Mouse (Mus musculus): Measurements from ENCODE around the gene Ikbke. TPM values are rescaled to one million over a fixed set of nuclear protein-coding genes. Genes with fewer than 3 reads are reported as not detected.

Ikbke gene
- polyA plus RNA-seq, 1 experiment = 21.2 TPM

Other genes starting within 250 kb of the Ikbke start
- gene Mapkapk2, start 181.8 kb downstream of the Ikbke start, polyA plus RNA-seq (2012; rRNA removed) = 77.4 and 86.8 TPM in 2 replicates
- 0.47 and 0.52 TPM in 2 replicates for gene Dyrk3, start 141.3 kb downstream of the Ikbke start, polyA plus RNA-seq (2012; rRNA removed)
- gene Eif2d, start 126.4 kb downstream of the Ikbke start, polyA plus RNA-seq (2012; rRNA removed) = 39.3 and 45.1 TPM in 2 replicates
- gene Rassf5, start 34.3 kb downstream of the Ikbke start, polyA plus RNA-seq (2012; rRNA removed) = 12.2 and 12.6 TPM in 2 replicates
- 19.3 and 24.2 TPM in 2 replicates for gene Srgap2, start 247.7 kb upstream of the Ikbke start, polyA plus RNA-seq (2012; rRNA removed)
- gene Fam72a, start 248.3 kb upstream of the Ikbke start, polyA plus RNA-seq (2012; rRNA removed) = 0.81 and 0.99 TPM in 2 replicates

Data from urinary bladder, adult 2 months (tissue).